Mouse (Mus musculus): ENCODE results near the gene Depdc7. TPM values are rescaled to one million over a fixed set of nuclear protein-coding genes. Genes with fewer than 3 reads are reported as not detected.

Depdc7 gene
- total and polyA plus RNA-seq, 2 experiments from 2014 or later, result 4.0 to 4.1 TPM

DNA sequence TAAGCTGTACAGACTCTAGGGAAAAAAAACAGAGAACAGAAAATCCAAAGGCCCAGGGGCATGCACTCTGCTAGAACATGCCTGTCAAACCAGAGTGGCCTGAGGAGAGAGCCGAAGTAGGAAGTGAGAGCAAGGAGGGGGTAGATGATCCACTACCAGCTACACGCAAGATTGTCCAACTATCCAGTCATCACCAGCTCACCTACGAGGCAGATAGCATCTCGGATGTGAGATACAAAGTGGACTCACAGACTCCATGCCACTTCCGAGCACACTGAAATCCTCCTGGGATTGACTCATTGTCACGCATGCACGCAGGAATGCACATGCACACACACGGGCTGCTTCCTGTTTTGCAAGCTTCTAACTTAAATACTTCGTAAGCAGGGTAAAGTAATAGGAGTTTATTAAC, 10.6 kb downstream of the Depdc7 start:
- Histone ChIP-seq H3K27ac (ENCODE audit: low read depth) (no peak overlapping the region), H3K9me3 (replicated peaks; ENCODE audit: control insufficient read depth, low read length) (no peaks in the 10 kb centered on the region), H3K4me3 (ENCODE audit: low read depth, low read length) (no peak overlapping the region), H3K4me1 (ENCODE audit: control insufficient read depth, insufficient read depth) (no peaks in the 10 kb centered on the region), H3K4me2 (ENCODE audit: low read depth, low read length) (no peak overlapping the region), H3K9ac (replicated peaks; ENCODE audit: low read depth, low read length) (no peak overlapping the region), H3K36me3 (replicated peaks; ENCODE audit: control insufficient read depth, insufficient read depth, low read length) (no peaks in the 10 kb centered on the region), H3K27me3 (ENCODE audit: control insufficient read depth, insufficient read depth, low read length) (no peaks in the 10 kb centered on the region)
- no peak for TF ChIP-seq CTCF (IDR thresholded peaks at IDR 0.05; ENCODE audit: low read depth)
- TF ChIP-seq EP300 (IDR thresholded peaks at IDR 0.05; ENCODE audit: low read depth), result no peak
- DNase-seq (ENCODE audit: low spot score) (no peak), ATAC-seq (ENCODE audit: insufficient read depth, low read depth) (no peak)
- WGBS, result 56% methylated on average over 9 of the region's 9 CpGs

DNA sequence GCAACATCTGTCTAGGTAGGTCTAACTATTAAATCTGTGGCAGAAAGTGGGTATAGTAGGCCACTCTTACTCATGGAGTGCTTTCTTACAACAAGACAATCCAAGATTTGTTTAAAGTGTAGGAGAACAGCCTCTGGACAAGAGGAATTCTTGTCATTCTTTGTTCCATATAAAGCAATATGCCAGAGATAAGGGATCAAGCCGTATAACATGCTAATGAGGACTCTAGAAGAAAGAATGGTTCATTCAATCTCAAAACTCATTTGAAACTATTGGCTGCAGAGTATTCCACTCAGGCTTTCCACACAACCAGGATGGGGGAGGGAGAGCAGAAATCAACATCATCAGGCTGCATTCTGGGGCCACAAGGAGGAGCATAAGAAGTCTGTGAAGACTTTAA, 15.3 kb downstream of the Depdc7 start:
- ATAC-seq (ENCODE audit: insufficient read depth, low read depth), result no peak
- no peaks in the 10 kb centered on the region for H3K4me1 ChIP-seq (ENCODE audit: control insufficient read depth, insufficient read depth)
- no peaks in the 10 kb centered on the region for H3K9me3 ChIP-seq (replicated peaks; ENCODE audit: control insufficient read depth, low read length)
- no peaks in the 10 kb centered on the region for H3K36me3 ChIP-seq (replicated peaks; ENCODE audit: control insufficient read depth, insufficient read depth, low read length)
- no peak overlapping the region for H3K4me3 ChIP-seq (ENCODE audit: low read depth, low read length)
- WGBS, result 67% methylated on average over 1 of the region's 1 CpGs
- H3K4me2 ChIP-seq (ENCODE audit: low read depth, low read length), result no peak overlapping the region
- TF ChIP-seq CTCF (IDR thresholded peaks at IDR 0.05; ENCODE audit: low read depth) (no peak), EP300 (IDR thresholded peaks at IDR 0.05; ENCODE audit: low read depth) (no peak)
- DNase-seq (ENCODE audit: low spot score), result no peak
- H3K9ac ChIP-seq (replicated peaks; ENCODE audit: low read depth, low read length), result no peak overlapping the region
- H3K27me3 ChIP-seq (ENCODE audit: control insufficient read depth, insufficient read depth, low read length), result no peaks in the 10 kb centered on the region
- H3K27ac ChIP-seq (ENCODE audit: low read depth), result no peak overlapping the region

DNA sequence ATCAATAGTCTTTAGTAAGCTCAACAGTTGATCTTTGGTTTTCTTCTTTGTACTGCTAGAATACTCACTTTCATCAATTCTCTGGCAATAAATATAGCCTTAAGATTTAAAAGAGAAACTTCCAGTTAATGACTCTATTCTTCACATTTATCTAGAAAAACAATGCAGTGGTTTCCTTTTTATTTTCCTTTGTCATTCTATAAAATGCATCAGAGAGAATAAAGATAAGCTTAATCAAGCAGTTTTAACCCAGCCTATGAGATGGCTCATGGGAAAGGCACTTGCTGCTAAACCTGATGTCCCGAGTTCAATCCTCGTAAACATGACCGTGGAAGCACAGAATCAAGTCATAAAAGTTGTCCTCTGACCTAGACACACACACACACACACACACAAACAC, 20.7 kb downstream of the Depdc7 start:
- Histone ChIP-seq H3K9me3 (replicated peaks; ENCODE audit: control insufficient read depth, low read length) (no peaks in the 10 kb centered on the region), H3K4me3 (ENCODE audit: low read depth, low read length) (no peak overlapping the region), H3K4me2 (ENCODE audit: low read depth, low read length) (no peak overlapping the region), H3K36me3 (replicated peaks; ENCODE audit: control insufficient read depth, insufficient read depth, low read length) (no peaks in the 10 kb centered on the region), H3K4me1 (ENCODE audit: control insufficient read depth, insufficient read depth) (no peaks in the 10 kb centered on the region), H3K27ac (ENCODE audit: low read depth) (no peak overlapping the region), H3K9ac (replicated peaks; ENCODE audit: low read depth, low read length) (no peak overlapping the region), H3K27me3 (ENCODE audit: control insufficient read depth, insufficient read depth, low read length) (no peaks in the 10 kb centered on the region)
- TF ChIP-seq EP300 (IDR thresholded peaks at IDR 0.05; ENCODE audit: low read depth) (no peak), CTCF (IDR thresholded peaks at IDR 0.05; ENCODE audit: low read depth) (no peak)
- DNase-seq (ENCODE audit: low spot score) (no peak), ATAC-seq (ENCODE audit: insufficient read depth, low read depth) (no peak)
- 88% methylated on average over 3 of the region's 3 CpGs for WGBS

DNA sequence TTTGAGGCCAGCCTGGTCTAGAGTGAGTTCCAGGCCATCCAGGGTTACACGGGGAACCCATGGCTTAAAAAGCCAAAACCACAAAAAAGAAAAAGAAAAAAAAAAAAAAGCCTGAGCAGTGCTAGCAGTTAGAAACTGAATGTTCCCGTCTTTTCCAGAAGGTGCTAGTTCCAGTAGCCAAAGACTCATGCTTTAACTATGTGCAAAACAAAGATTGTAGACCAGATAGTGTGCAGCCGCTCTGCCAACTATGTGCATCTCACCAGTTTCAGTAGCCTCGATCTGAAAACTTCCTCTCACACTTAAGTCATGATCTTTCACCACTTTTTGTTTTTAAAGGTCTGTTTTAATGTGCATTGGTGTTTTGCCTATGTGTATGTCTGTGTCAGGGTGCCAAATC, 24.9 kb downstream of the Depdc7 start:
- H3K27ac ChIP-seq (ENCODE audit: low read depth), result no peak overlapping the region
- DNase-seq (ENCODE audit: low spot score) (no peak), ATAC-seq (ENCODE audit: insufficient read depth, low read depth) (no peak)
- no peak for TF ChIP-seq EP300 (IDR thresholded peaks at IDR 0.05; ENCODE audit: low read depth)
- no peak for TF ChIP-seq CTCF (IDR thresholded peaks at IDR 0.05; ENCODE audit: low read depth)
- no peaks in the 10 kb centered on the region for H3K9me3 ChIP-seq (replicated peaks; ENCODE audit: control insufficient read depth, low read length)
- H3K36me3 ChIP-seq (replicated peaks; ENCODE audit: control insufficient read depth, insufficient read depth, low read length), result no peaks in the 10 kb centered on the region
- H3K9ac ChIP-seq (replicated peaks; ENCODE audit: low read depth, low read length), result no peak overlapping the region
- H3K4me3 ChIP-seq (ENCODE audit: low read depth, low read length), result no peak overlapping the region
- H3K27me3 ChIP-seq (ENCODE audit: control insufficient read depth, insufficient read depth, low read length), result no peaks in the 10 kb centered on the region
- no peak overlapping the region for H3K4me2 ChIP-seq (ENCODE audit: low read depth, low read length)
- H3K4me1 ChIP-seq (ENCODE audit: control insufficient read depth, insufficient read depth), result 0 out of 2 replicates have a peak, but pooled peaks cover under 1% of the 10 kb centered on the region
- WGBS, result 76% methylated on average over 4 of the region's 4 CpGs

DNA sequence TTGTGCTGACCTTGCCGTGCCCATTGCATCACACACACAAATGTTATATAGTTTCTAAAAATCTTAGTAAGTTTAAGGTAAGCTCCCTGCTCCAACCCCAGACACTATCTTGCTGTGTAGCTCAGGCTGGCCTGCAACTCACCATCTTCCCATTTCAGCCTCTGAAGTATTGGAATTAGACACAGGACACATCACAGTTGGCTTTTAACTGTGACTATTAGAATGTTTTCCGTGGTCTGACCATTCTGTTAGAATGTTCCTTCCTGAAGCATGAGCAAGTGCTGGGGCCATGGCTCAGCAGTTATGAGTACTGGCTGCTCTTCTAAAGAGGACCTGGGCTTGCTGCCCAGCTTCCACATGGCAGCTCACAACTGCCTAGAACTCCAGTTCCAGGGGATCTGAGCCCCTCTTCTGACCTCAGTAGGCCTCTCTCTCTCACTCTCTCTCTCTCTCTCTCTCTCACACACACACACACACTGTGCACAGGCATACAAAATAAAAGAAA, 25.4 kb downstream of the Depdc7 start:
- 0 out of 2 replicates have a peak, but pooled peaks cover 4% of the 10 kb centered on the region for H3K4me1 ChIP-seq (ENCODE audit: control insufficient read depth, insufficient read depth)
- WGBS, result 63% methylated on average over 2 of the region's 2 CpGs
- H3K27me3 ChIP-seq (ENCODE audit: control insufficient read depth, insufficient read depth, low read length), result no peaks in the 10 kb centered on the region
- TF ChIP-seq CTCF (IDR thresholded peaks at IDR 0.05; ENCODE audit: low read depth) (no peak), EP300 (IDR thresholded peaks at IDR 0.05; ENCODE audit: low read depth) (no peak)
- H3K4me2 ChIP-seq (ENCODE audit: low read depth, low read length), result no peak overlapping the region
- H3K36me3 ChIP-seq (replicated peaks; ENCODE audit: control insufficient read depth, insufficient read depth, low read length), result no peaks in the 10 kb centered on the region
- no peaks in the 10 kb centered on the region for H3K9me3 ChIP-seq (replicated peaks; ENCODE audit: control insufficient read depth, low read length)
- ATAC-seq (ENCODE audit: insufficient read depth, low read depth) (no peak), DNase-seq (ENCODE audit: low spot score) (no peak)
- H3K9ac ChIP-seq (replicated peaks; ENCODE audit: low read depth, low read length), result no peak overlapping the region
- H3K4me3 ChIP-seq (ENCODE audit: low read depth, low read length), result no peak overlapping the region
- no peak overlapping the region for H3K27ac ChIP-seq (ENCODE audit: low read depth)

DNA sequence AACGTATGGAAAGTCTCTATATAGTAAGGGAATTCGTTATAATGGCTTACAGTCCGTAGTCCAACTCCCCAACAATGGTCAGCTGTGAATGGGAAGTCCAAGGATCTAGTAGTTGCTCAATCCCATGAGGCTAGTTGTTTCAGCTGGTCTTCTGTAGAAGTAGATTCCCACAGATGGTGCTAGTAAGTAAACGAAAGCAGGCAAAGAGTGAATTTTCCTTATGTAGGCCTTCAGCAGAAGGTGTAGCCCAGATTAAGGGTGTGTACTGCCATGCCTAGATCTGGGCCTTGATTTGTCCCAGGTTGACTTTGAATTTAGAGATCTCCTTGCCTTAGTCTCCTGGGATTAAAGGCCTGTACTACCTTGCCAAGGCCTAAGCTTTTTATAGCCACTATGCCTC, 26.4 kb downstream of the Depdc7 start, which contains the start of gene Pin1rt1:
TSS of gene Pin1rt1 (minus strand) at position 101 of the 400 bp plus-strand sequence.
- ATAC-seq (ENCODE audit: insufficient read depth, low read depth) (no peak), DNase-seq (ENCODE audit: low spot score) (no peak)
- no peak within 1 kb of the TSS for H3K9ac ChIP-seq (replicated peaks; ENCODE audit: low read depth, low read length)
- 89% methylated on average over 4 of the region's 4 CpGs for WGBS
- H3K27me3 ChIP-seq (ENCODE audit: control insufficient read depth, insufficient read depth, low read length), result no peaks in the 10 kb centered on the region
- H3K4me1 ChIP-seq (ENCODE audit: control insufficient read depth, insufficient read depth), result 0 out of 2 replicates have a peak, but pooled peaks cover 6% of the 10 kb centered on the region
- no peaks in the 10 kb centered on the region for H3K9me3 ChIP-seq (replicated peaks; ENCODE audit: control insufficient read depth, low read length)
- H3K27ac ChIP-seq (ENCODE audit: low read depth), result no peak within 1 kb of the TSS
- H3K4me3 ChIP-seq (ENCODE audit: low read depth, low read length), result no peak within 1 kb of the TSS
- TF ChIP-seq EP300 (IDR thresholded peaks at IDR 0.05; ENCODE audit: low read depth), result no peak
- no peak for TF ChIP-seq CTCF (IDR thresholded peaks at IDR 0.05; ENCODE audit: low read depth)
- H3K4me2 ChIP-seq (ENCODE audit: low read depth, low read length), result no peak within 1 kb of the TSS
- H3K36me3 ChIP-seq (replicated peaks; ENCODE audit: control insufficient read depth, insufficient read depth, low read length), result no peaks in the 10 kb centered on the region
